Mouse (Mus musculus): ENCODE measurements around the gene Mrpl34. TPM values are rescaled to one million over a fixed set of nuclear protein-coding genes. Genes with fewer than 3 reads are reported as not detected.
"Not testable (repeated sequence)": the region's sequence is repeated elsewhere in the genome, so short reads cannot be mapped to it uniquely, and the experiment has no call there.

Gene Mrpl34
- total RNA-seq (2012; rRNA removed) = 135 and 148 TPM in 2 replicates

DNA sequence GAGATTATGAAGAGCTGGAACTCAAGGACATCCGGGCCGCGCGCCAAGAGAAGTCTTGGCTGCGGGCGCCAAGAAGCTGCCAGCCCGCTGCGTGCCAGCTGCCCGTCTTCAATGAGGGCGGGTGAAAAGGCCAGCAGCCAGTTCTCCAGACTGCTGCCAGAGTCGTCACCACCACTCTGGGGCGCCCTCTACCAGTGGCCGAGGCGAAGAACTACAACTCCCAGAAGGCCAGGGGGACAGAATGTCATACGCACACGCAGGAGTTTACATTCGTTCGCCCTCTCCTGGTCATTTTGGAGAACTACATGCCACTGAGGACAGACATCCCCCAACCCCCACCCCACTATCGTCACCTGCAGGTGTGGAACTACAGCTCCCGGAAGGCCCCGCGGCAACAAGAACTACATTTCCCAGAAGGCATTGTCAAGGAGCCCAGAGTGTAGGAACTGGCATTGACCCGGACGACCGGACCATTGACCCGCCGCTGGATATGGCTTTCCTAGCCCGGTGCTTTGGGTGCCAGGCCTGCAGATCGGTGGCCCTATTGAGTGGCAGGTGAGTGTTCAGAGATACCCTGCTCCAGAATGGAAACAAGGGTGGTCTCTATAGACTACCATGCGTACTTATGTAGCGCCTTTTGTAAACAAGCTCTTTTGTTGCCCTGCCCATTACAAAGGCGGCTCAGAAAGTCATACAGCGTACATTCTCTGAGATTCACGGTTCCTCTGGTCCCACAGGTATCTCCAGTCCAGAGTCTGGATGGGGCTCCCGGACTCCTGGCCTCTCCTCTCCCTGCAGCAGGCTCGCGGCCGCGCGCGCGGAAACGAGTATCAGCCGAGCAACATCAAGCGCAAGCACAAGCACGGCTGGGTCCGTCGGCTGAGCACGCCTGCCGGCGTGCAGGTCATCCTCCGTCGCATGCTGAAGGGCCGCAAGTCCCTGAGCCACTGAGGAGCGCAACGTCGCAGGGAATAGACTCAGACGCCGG lies at the start of gene Mrpl34:
Gene Mrpl34 (plus strand): TSS at position 447 of the 988 bp plus-strand sequence.
- no peak within 1 kb of the TSS; the same call in 1 of the 2 replicates for H3K27ac ChIP-seq (ENCODE audit: insufficient read depth, low read depth, low read length, poor library complexity, severe bottlenecking)
- in situ Hi-C loops (cut with MboI; ENCODE audit: low sequenced_read_pairs in 2 of 2, unreplicated experiment in 2 of 2) = no loop called here
- peak; percentile 100 for DNase-seq (ENCODE audit: low read depth, low spot score)
- TF ChIP-seq ZC3H11A (IDR thresholded peaks at IDR 0.05; ENCODE audit: borderline replicate concordance, low read depth, low read length) (no peak), HCFC1 (IDR thresholded peaks at IDR 0.05; ENCODE audit: borderline replicate concordance, insufficient read depth, low read length) (peak; percentile 100), CHD2 (IDR thresholded peaks at IDR 0.05; ENCODE audit: low read depth, low read length) (peak; percentile 68; the same call in 1 of the 2 replicates), MAFK (IDR thresholded peaks at IDR 0.05; ENCODE audit: insufficient read depth, low read depth, low read length) (no peak)
- peak within 1 kb of the TSS; percentile 91 for H3K9ac ChIP-seq (ENCODE audit: insufficient read depth, low read depth, low read length, poor library complexity, severe bottlenecking)
- H3K4me3 ChIP-seq (ENCODE audit: insufficient read depth in 1 of 2, low read depth in 1 of 2, low read length in 2 of 2, poor library complexity in 1 of 2, severe bottlenecking in 1 of 2) = peak within 1 kb of the TSS; percentile 86 to 96
- H3K4me1 ChIP-seq (ENCODE audit: control insufficient read depth in 2 of 2, insufficient read depth in 2 of 2, low read length in 2 of 2, poor library complexity in 1 of 2) = peaks cover 5 to 10% of the 10 kb centered on the region in 2 experiments; a peak in 2 of 4 replicates
- H3K9me3 ChIP-seq (ENCODE audit: control insufficient read depth, insufficient read depth, low read depth, low read length) = no peaks in the 10 kb centered on the region
- peaks cover 3% of the 10 kb centered on the region; the same call in 1 of the 2 replicates for H3K36me3 ChIP-seq (ENCODE audit: control insufficient read depth, insufficient read depth, low read length, poor library complexity, severe bottlenecking)

DNA sequence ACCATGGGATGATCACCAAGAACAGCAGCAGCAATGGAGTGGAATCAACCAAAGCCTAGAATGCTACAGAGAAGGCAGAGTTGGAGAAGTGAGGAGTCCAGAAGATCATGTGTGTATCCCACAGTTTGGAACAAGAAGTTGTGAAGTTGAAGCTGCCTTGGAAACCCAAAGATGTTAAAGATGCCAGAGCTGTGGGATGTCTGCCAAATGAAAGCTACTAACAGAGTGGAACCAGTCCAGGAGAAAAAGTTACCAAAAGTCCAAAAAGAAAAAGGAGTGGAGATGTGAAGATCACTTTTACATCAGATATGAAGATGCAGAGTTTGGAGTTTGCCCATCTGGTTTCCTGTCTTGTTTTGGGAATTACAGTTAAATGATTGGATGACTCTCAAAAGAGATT lies 42.6 kb upstream of the Mrpl34 start:
- Histone ChIP-seq H3K4me3 (ENCODE audit: insufficient read depth in 1 of 2, low read depth in 1 of 2, low read length in 2 of 2, poor library complexity in 1 of 2, severe bottlenecking in 1 of 2) (no peak overlapping the region), H3K4me1 (ENCODE audit: control insufficient read depth in 2 of 2, insufficient read depth in 2 of 2, low read length in 2 of 2, poor library complexity in 1 of 2) (no peaks in the 10 kb centered on the region), H3K9me3 (ENCODE audit: control insufficient read depth, insufficient read depth, low read depth, low read length) (no peaks in the 10 kb centered on the region), H3K9ac (ENCODE audit: insufficient read depth, low read depth, low read length, poor library complexity, severe bottlenecking) (no peak overlapping the region), H3K36me3 (ENCODE audit: control insufficient read depth, insufficient read depth, low read length, poor library complexity, severe bottlenecking) (no peaks in the 10 kb centered on the region), H3K27ac (ENCODE audit: insufficient read depth, low read depth, low read length, poor library complexity, severe bottlenecking) (no peak overlapping the region)
- in situ Hi-C loops (cut with MboI; ENCODE audit: low sequenced_read_pairs in 2 of 2, unreplicated experiment in 2 of 2) = no loop called here
- DNase-seq (ENCODE audit: low read depth, low spot score) = no peak
- no peak for TF ChIP-seq CHD2 (IDR thresholded peaks at IDR 0.05; ENCODE audit: low read depth, low read length)
- no peak for TF ChIP-seq ZNF384 (IDR thresholded peaks at IDR 0.05; ENCODE audit: low read depth, low read length)
- TF ChIP-seq ZC3H11A (IDR thresholded peaks at IDR 0.05; ENCODE audit: borderline replicate concordance, low read depth, low read length) = no peak
- no peak for TF ChIP-seq MAFK (IDR thresholded peaks at IDR 0.05; ENCODE audit: insufficient read depth, low read depth, low read length)
- TF ChIP-seq HCFC1 (IDR thresholded peaks at IDR 0.05; ENCODE audit: borderline replicate concordance, insufficient read depth, low read length) = no peak

DNA sequence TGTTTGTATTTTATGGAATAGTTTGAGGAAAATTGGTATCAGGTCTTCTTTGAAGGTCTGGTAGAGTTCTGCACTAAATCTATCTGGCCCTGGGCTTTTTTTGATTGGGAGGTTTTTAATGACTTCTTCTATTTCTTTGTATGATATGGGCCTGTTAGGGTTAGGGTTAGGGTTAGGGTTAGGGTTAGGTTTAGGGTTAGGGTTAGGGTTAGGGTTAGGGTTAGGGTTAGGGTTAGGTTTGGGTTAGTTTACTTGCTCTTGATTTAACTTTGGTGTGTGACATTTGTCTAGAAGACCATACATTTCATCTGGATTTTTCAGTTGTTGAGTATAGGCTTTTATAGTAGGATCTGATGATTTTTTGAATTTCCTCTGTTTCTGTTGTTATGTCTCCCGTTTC lies 31.8 kb upstream of the Mrpl34 start:
- H3K36me3 ChIP-seq (ENCODE audit: control insufficient read depth, insufficient read depth, low read length, poor library complexity, severe bottlenecking); H3K4me1 ChIP-seq (ENCODE audit: control insufficient read depth in 2 of 2, insufficient read depth in 2 of 2, low read length in 2 of 2, poor library complexity in 1 of 2); H3K27ac ChIP-seq (ENCODE audit: insufficient read depth, low read depth, low read length, poor library complexity, severe bottlenecking); in situ Hi-C loops (cut with MboI; ENCODE audit: low sequenced_read_pairs in 2 of 2, unreplicated experiment in 2 of 2); DNase-seq (ENCODE audit: low read depth, low spot score); H3K9me3 ChIP-seq (ENCODE audit: control insufficient read depth, insufficient read depth, low read depth, low read length); H3K9ac ChIP-seq (ENCODE audit: insufficient read depth, low read depth, low read length, poor library complexity, severe bottlenecking); H3K4me3 ChIP-seq (ENCODE audit: insufficient read depth in 1 of 2, low read depth in 1 of 2, low read length in 2 of 2, poor library complexity in 1 of 2, severe bottlenecking in 1 of 2): not testable (repeated sequence)

DNA sequence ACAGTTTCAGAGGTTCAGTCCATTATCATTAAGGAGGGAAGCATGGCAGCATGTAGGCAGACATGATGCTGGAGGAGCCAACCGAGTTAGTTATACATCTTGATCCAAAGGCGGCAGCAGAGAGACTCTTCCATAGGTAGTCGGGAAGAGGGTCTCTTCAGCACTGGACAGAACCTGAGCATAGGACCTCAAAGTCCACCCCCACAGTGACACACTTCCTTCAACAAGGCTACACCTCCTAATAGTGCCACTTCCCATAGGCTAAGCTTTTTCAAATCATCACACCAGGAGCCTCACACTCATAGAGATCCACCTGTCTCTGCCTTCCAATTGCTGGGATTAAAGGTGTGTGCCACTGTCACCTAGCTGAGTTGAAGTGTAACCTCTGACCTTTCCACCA lies 27.7 kb upstream of the Mrpl34 start:
- TF ChIP-seq MAFK (IDR thresholded peaks at IDR 0.05; ENCODE audit: insufficient read depth, low read depth, low read length) (no peak), ZNF384 (IDR thresholded peaks at IDR 0.05; ENCODE audit: low read depth, low read length) (no peak), ZC3H11A (IDR thresholded peaks at IDR 0.05; ENCODE audit: borderline replicate concordance, low read depth, low read length) (no peak), CHD2 (IDR thresholded peaks at IDR 0.05; ENCODE audit: low read depth, low read length) (no peak), HCFC1 (IDR thresholded peaks at IDR 0.05; ENCODE audit: borderline replicate concordance, insufficient read depth, low read length) (no peak)
- in situ Hi-C loops (cut with MboI; ENCODE audit: low sequenced_read_pairs in 2 of 2, unreplicated experiment in 2 of 2) = no loop called here
- Histone ChIP-seq H3K9me3 (ENCODE audit: control insufficient read depth, insufficient read depth, low read depth, low read length) (no peaks in the 10 kb centered on the region), H3K9ac (ENCODE audit: insufficient read depth, low read depth, low read length, poor library complexity, severe bottlenecking) (no peak overlapping the region), H3K4me3 (ENCODE audit: insufficient read depth in 1 of 2, low read depth in 1 of 2, low read length in 2 of 2, poor library complexity in 1 of 2, severe bottlenecking in 1 of 2) (no peak overlapping the region), H3K36me3 (ENCODE audit: control insufficient read depth, insufficient read depth, low read length, poor library complexity, severe bottlenecking) (no peaks in the 10 kb centered on the region), H3K27ac (ENCODE audit: insufficient read depth, low read depth, low read length, poor library complexity, severe bottlenecking) (no peak overlapping the region), H3K4me1 (ENCODE audit: control insufficient read depth in 2 of 2, insufficient read depth in 2 of 2, low read length in 2 of 2, poor library complexity in 1 of 2) (no peaks in the 10 kb centered on the region)
- no peak for DNase-seq (ENCODE audit: low read depth, low spot score)

Measured in ES-E14 (cell line).